Mouse (Mus musculus) adrenal gland, postnatal 14 days (tissue): Measurements from ENCODE around the gene 2310079G19Rik. TPM values are rescaled to one million over a fixed set of nuclear protein-coding genes. Genes with fewer than 3 reads are reported as not detected.

Experiments used
- DNase-seq: peaks from one replicate; pipeline ENCODE4 v3.0.0; 2021; ENCODE audit warnings: mixed read lengths
- long read RNA-seq, 2 experiments: library from polyadenylated mRNA; stranded (forward); transcript quantifications; one replicate each; pipeline ENCODE4 v2.0.0; 2021
- total RNA-seq: library from RNA; stranded (reverse); gene quantifications from 2 replicates; pipeline ENCODE4 v1.2.3, GENCODE M21; 2021

Gene 2310079G19Rik
- not detected in 2 replicates for total RNA-seq
- long read RNA-seq, experiment 1, result 0 reads
- long read RNA-seq, experiment 2, result 0 reads

- no peak for DNase-seq
These were observed at the start of gene 2310079G19Rik for GRCm38 (mm10) chr16:88627566-88627965. Gene 2310079G19Rik (minus strand): TSS chr16:88627666.

GRCm38 (mm10) chr16:88671571-88671970 is 44.1 kb upstream of the 2310079G19Rik start, which contains the start of gene Krtap27-1:
Gene Krtap27-1 (minus strand): TSS chr16:88671671.
- no peak for DNase-seq

DNA sequence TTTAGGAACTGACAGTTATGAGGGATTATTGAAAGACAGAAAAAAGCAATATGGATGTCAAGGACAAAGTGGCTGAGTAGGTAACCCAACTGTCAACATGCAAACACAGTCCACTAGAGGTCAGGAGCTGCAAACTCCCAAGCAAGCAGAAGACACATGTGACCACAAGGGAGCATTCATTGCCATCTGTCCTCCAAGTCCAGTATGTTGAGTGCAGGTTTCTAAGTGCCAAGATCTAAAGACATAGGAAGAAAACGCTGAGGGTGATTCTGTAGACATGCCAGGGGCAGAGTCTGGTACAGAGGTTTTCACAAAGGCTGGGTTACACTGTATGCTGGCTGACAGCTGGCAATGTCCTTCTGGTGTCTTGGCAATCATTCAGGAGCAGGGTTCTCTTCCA is 30.0 kb upstream of the 2310079G19Rik start:
- DNase-seq, result peak; percentile 10

GRCm38 (mm10) chr16:88651952-88652351 is 24.5 kb upstream of the 2310079G19Rik start:
- DNase-seq, result no peak

DNA sequence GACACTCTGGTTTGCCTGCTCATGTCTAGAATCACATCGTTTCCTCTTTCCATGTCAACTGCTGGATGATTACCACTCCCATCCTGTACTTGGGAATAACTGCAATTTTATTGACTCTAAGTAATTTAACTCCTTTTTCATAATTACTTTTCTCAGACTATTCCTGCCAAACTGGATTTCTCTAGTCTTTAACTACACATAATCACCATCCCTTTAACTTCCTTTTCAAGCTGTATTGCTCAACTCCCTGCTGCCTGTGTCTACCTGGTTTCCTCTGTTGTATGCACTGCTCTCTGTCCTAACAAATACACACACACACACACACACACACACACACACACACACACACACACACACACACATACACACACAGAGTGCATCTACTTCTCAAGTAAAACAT is 23.6 kb upstream of the 2310079G19Rik start:
- DNase-seq, result no peak

DNA sequence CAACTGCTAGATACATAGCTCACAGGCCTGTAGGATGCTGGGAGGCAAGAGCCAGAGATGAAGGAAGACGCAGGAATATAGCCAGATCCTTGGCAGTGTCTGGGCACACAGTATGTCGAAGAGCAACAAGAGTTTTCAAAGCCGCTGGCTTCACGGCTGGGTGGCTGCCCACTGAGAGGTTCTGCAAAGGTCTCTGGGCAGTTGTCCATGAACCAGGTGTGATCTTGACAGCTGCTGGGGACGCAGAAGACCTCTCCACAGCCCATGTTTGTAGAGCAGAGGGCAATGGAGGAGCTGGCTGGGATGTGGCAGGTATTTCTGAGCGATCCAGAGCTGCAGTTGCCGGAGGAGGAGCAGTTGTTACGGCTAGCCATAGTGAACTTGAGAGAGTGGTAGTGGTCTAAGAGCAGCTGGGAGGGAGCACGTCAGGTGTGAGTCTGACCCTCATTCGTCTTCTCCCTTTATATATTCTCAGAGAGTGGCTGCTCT is 19.9 kb upstream of the 2310079G19Rik start, which contains the start of gene Krtap26-1:
Krtap26-1 (minus strand) TSS at position 439 of the 489 bp plus-strand sequence.
- no peak for DNase-seq

- DNase-seq, result no peak
These were observed 19.1 kb upstream of the 2310079G19Rik start for GRCm38 (mm10) chr16:88646366-88647111.

GRCm38 (mm10) chr16:88640053-88640452 is 12.6 kb upstream of the 2310079G19Rik start:
- no peak for DNase-seq

DNA sequence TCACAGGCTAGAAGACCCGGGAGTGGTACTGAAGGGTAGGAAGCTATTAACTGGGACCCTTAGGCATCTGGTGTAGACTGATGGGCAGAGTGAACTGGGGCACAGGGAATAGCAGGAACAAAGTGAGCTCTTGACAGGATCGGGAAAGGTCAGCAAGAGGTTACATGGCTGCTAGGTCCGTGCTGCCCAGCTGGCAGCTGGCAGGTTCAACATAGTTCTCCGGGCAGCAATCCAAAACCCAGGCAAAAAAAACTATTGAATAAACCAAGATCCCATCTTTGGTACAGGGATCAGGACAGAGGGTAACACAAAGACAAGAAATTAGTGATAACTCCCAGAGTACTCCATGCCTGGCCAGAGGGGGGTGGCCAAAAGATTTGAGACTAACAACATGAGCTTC is 7.7 kb upstream of the 2310079G19Rik start:
- peak; percentile 8 for DNase-seq

GRCm38 (mm10) chr16:88631474-88631873 is 4.0 kb upstream of the 2310079G19Rik start:
- no peak for DNase-seq

- DNase-seq, result no peak
These were observed 14.8 kb downstream of the 2310079G19Rik start for GRCm38 (mm10) chr16:88612712-88613111.

DNA sequence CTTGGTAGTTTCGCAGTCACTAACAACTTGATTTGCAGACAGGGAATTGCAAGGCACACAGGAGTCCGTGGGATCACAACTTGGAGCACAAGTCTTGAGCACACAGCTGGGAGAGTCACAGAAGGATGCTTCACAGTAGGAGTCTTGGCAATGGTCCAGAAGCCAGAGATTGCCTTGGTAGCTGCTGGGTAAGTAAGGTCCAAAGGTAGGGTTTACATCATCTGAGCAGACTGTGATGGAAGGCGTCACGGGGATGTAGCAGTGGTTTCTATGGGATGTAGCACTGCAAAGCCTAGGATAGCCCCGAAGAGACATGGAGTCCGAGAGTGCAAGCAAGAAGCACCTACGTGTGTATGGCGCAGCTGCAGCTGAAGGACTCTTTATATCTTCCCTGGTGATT is 15.5 kb downstream of the 2310079G19Rik start, which contains the start of gene Krtap24-1:
Krtap24-1 (minus strand) TSS at position 358 of the 400 bp plus-strand sequence.
- DNase-seq, result no peak

DNA sequence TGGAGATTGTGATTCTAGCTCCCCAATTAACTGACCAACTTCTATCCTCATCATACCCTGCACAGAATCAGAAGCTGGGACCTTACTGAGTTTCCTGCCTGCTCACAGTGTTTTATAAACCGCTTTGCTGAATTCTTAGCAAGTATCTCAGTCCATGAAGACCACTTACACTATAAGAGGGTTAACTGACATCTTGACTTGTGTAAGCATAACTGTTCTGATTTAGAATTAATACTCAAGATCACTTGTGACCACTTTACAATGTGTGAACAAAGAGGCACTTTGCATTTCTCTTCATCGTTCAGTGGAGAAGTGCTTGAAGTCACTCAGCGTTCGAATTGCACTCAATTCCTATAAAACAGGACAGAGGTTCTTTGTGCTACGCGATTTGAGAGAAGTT is 22.9 kb downstream of the 2310079G19Rik start:
- no peak for DNase-seq

DNA sequence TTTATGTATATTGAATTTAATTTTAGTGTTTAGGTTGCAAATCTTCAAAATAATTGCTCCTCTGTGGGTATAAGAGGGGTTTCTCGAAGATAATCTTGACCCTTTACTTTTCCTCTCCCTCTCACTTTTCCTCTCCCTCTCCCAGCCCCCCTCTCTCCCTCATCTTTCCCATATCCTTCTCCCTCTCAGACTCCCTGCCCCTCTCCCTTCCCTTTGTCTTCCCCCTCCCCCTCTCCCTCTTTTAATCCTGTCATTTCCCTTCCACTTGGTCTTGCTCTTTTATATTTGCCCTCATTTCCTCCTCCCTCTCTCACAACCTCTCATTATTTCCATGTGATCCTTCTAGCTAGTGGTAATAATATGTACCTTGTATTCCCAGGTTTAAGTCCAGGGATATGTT is 25.0 kb downstream of the 2310079G19Rik start:
- no peak for DNase-seq

GRCm38 (mm10) chr16:88600303-88600702 is 27.2 kb downstream of the 2310079G19Rik start:
- no peak for DNase-seq

GRCm38 (mm10) chr16:88599504-88600237 is 27.8 kb downstream of the 2310079G19Rik start:
- no peak for DNase-seq

DNA sequence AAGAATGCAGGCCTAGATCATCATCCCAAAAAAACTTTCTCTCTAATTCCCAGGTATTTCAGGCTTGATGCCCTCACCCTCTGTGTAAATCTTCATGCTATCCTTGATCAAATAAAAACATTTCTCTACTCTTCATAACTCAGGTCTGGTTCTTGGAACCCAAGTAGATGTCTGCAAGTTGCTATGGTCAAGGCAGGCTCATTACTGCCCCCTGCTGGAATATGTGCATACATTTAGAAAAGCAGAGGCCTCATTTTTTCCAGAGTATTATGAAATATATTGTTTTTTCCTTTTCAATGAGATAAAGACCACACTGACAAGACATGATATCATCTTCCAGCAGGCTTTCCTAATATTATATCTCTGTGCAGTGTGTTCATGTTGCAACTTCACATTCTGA is 34.7 kb downstream of the 2310079G19Rik start:
- peak; percentile 5 for DNase-seq

DNA sequence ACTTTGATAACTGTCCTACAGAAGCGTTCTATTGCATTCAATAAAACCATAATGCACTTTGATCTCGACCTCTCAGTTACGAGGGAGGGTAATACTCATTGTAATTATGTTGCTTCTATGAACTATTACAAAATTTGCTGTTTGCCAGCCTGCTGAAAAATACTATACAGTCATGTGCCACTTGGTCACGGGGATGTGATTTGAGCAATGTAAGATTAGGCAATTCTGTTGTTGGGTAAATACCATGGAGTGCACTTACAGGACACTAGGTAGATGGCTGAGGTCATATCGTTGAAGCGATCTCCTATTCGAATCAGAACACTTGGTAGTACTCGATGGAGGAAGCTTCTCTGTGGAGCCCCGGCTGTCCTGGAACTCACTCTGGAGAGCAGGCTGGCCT is 44.1 kb downstream of the 2310079G19Rik start:
- DNase-seq, result no peak

Other genes starting within 250 kb of the 2310079G19Rik start
- gene Cldn17, start 120.7 kb downstream of the 2310079G19Rik start, total RNA-seq, result not detected in 2 replicates
- gene Cldn8, start 64.5 kb downstream of the 2310079G19Rik start, total RNA-seq, result not detected in 2 replicates
- gene Krtap24-1, start 15.4 kb downstream of the 2310079G19Rik start, total RNA-seq, result not detected in 2 replicates
- not detected in 2 replicates for gene Krtap26-1, start 20.1 kb upstream of the 2310079G19Rik start, total RNA-seq
- not detected in 2 replicates for gene Krtap27-1, start 44.0 kb upstream of the 2310079G19Rik start, total RNA-seq
- gene 2310061N02Rik, start 80.3 kb upstream of the 2310079G19Rik start, total RNA-seq, result not detected in 2 replicates
- not detected in 2 replicates for gene Krtap13-1, start 101.2 kb upstream of the 2310079G19Rik start, total RNA-seq
- not detected in 2 replicates for gene Krtap13, start 124.0 kb upstream of the 2310079G19Rik start, total RNA-seq
- gene 2310034C09Rik, start 131.2 kb upstream of the 2310079G19Rik start, total RNA-seq, result not detected in 2 replicates
- not detected in 2 replicates for gene 2310057N15Rik, start 146.5 kb upstream of the 2310079G19Rik start, total RNA-seq
- not detected in 2 replicates for gene Gm5965, start 150.2 kb upstream of the 2310079G19Rik start, total RNA-seq
- not detected in 2 replicates for gene Gm20741, start 184.6 kb upstream of the 2310079G19Rik start, total RNA-seq
- gene Krtap15, start 192.5 kb upstream of the 2310079G19Rik start, total RNA-seq, result not detected in 2 replicates
- gene Krtap14, start 198.5 kb upstream of the 2310079G19Rik start, total RNA-seq, result not detected in 2 replicates
- gene Krtap19-1, start 241.7 kb upstream of the 2310079G19Rik start, total RNA-seq, result not detected in 2 replicates
- not detected in 2 replicates for gene Krtap19-2, start 246.6 kb upstream of the 2310079G19Rik start, total RNA-seq